Mouse (Mus musculus): ENCODE results near the gene Crb3.

GRCm38 (mm10) chr17:57062548-57062947 is 3.6 kb downstream of the Crb3 start:
- TF ChIP-seq CTCF (IDR thresholded peaks at IDR 0.05; ENCODE audit: low read depth) (no peak), EP300 (IDR thresholded peaks at IDR 0.05; ENCODE audit: low read depth) (no peak)

Data from liver, postnatal 0 days (tissue).